Mouse (Mus musculus): ENCODE results near the gene Nfasc. TPM values are rescaled to one million over a fixed set of nuclear protein-coding genes. Genes with fewer than 3 reads are reported as not detected.

Nfasc gene
- polyA plus RNA-seq, 1 experiment from 2014 or later: 5.6 TPM

DNA sequence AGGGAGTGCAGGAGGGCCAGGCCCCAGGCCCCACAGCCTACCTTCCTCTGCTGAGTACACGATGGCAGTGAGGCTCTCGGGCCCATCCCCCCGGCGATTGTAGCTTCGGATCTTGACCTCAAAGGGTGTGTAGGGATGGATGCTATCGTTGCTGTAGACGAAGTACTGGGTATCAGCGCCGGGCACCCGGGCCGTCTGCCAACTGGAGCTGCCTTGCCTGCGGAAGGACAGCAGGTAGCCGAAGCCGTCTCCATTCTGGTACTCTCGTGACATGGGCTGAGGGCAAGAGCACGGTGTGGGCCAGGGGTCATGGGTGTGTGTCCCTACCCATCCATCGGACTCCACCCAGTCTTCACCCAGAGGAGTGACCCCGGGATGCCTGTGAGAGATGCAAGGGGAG is 223.0 kb downstream of the Nfasc start:
- Histone ChIP-seq H3K4me1 (replicated peaks; ENCODE audit: control insufficient read depth, insufficient read depth, low read length) (no peaks in the 10 kb centered on the region), H3K4me3 (ENCODE audit: low read depth, low read length) (no peak overlapping the region), H3K27ac (ENCODE audit: low read depth) (no peak overlapping the region), H3K9me3 (ENCODE audit: control insufficient read depth, low read length) (no peaks in the 10 kb centered on the region), H3K4me2 (ENCODE audit: low read length) (no peak overlapping the region), H3K9ac (ENCODE audit: low read length) (no peak overlapping the region), H3K36me3 (ENCODE audit: control insufficient read depth, insufficient read depth, low read length) (no peaks in the 10 kb centered on the region), H3K27me3 (replicated peaks; ENCODE audit: control insufficient read depth, insufficient read depth, low read length) (no peaks in the 10 kb centered on the region)
- 78% methylated on average over 18 of the region's 18 CpGs for WGBS
- ATAC-seq (replicated peaks; ENCODE audit: low FRiP score, low TSS enrichment, low read depth) (no peak), DNase-seq (ENCODE audit: low spot score) (no peak)

DNA sequence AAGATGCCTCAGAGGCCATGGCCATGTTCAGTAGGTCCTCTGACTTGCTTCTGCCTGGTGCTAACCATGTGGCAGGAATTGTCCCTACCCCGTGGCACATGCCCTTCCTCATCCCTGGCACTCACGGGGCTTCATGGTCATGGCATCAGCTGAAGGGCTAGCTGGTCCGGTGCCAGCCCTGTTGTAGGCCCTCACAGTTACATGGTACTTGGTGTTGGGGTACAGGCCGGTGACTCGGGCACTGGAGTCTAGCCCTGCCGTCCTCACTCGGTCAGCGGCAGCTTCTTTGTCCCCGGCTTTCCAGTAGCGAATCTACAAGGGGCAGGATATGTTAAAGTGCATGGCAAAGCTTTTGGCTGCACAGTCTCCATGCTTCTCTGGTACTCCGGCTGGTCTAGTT is 224.8 kb downstream of the Nfasc start:
- Histone ChIP-seq H3K27ac (ENCODE audit: low read depth) (no peak overlapping the region), H3K4me2 (ENCODE audit: low read length) (no peak overlapping the region), H3K9me3 (ENCODE audit: control insufficient read depth, low read length) (no peaks in the 10 kb centered on the region), H3K4me3 (ENCODE audit: low read depth, low read length) (no peak overlapping the region), H3K4me1 (replicated peaks; ENCODE audit: control insufficient read depth, insufficient read depth, low read length) (no peaks in the 10 kb centered on the region), H3K9ac (ENCODE audit: low read length) (no peak overlapping the region), H3K27me3 (replicated peaks; ENCODE audit: control insufficient read depth, insufficient read depth, low read length) (no peaks in the 10 kb centered on the region), H3K36me3 (ENCODE audit: control insufficient read depth, insufficient read depth, low read length) (no peaks in the 10 kb centered on the region)
- ATAC-seq (replicated peaks; ENCODE audit: low FRiP score, low TSS enrichment, low read depth) (no peak), DNase-seq (ENCODE audit: low spot score) (no peak)
- 91% methylated on average over 11 of the region's 11 CpGs for WGBS

DNA sequence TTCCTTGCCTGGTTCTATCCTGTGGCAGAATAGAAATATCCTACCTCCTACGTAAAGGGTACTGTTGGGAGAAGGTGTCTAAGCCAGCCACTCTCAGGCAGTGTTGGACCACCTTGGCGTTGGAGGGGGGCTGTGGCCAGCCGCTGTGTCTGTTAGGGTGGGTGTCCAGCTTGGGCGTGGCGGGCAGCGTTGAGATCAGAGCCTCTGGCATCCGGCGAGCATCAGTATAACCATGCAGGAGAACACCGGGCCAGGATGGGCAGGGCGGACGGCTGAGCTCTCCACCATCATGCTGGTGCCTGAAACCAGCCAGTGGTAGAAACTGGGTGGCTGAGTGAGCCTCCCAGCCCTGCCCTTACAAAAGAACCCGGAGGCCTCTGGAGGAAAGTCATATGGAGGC is 226.3 kb downstream of the Nfasc start:
- Histone ChIP-seq H3K27me3 (replicated peaks; ENCODE audit: control insufficient read depth, insufficient read depth, low read length) (no peaks in the 10 kb centered on the region), H3K36me3 (ENCODE audit: control insufficient read depth, insufficient read depth, low read length) (no peaks in the 10 kb centered on the region), H3K4me1 (replicated peaks; ENCODE audit: control insufficient read depth, insufficient read depth, low read length) (no peaks in the 10 kb centered on the region), H3K9me3 (ENCODE audit: control insufficient read depth, low read length) (no peaks in the 10 kb centered on the region), H3K4me2 (ENCODE audit: low read length) (no peak overlapping the region), H3K9ac (ENCODE audit: low read length) (no peak overlapping the region), H3K4me3 (ENCODE audit: low read depth, low read length) (no peak overlapping the region), H3K27ac (ENCODE audit: low read depth) (no peak overlapping the region)
- no peak for DNase-seq (ENCODE audit: low spot score)
- WGBS: 87% methylated on average over 12 of the region's 12 CpGs
- no peak for ATAC-seq (replicated peaks; ENCODE audit: low FRiP score, low TSS enrichment, low read depth)

Other genes starting within 250 kb of the Nfasc start
- gene Tmem81, start 235.6 kb downstream of the Nfasc start, polyA plus RNA-seq (2014; fragmentation: Nextera tagmentation; extraction: Ambion mirVana): 1.6 and 2.1 TPM in 2 replicates
- 0.32 and 1.2 TPM in 2 replicates for gene Cntn2, start 198.5 kb downstream of the Nfasc start, polyA plus RNA-seq (2014; fragmentation: Nextera tagmentation; extraction: Ambion mirVana)
- gene Lrrn2, start 138.5 kb upstream of the Nfasc start, polyA plus RNA-seq (2014; fragmentation: Nextera tagmentation; extraction: Ambion mirVana): 4.4 and 4.9 TPM in 2 replicates